Mouse (Mus musculus) layer of hippocampus, postnatal 10 days (tissue): ENCODE data around the gene Slc27a2. TPM values are rescaled to one million over a fixed set of nuclear protein-coding genes. Genes with fewer than 3 reads are reported as not detected.
A peak's percentile ranks its signal among the peaks of the same experiment; 100 is the strongest.
"Not testable (repeated sequence)": the region's sequence is repeated elsewhere in the genome, so short reads cannot be mapped to it uniquely, and the experiment has no call there.

Experiments used
- DNase-seq, 2 experiments: peaks; one replicate each; pipeline ENCODE4 v3.0.0; 2021; ENCODE audit warnings: low spot score in 2 of 2
- long read RNA-seq: library from polyadenylated mRNA; stranded (forward); transcript quantifications from one replicate; pipeline ENCODE4 v2.0.0, GENCODE M21; 2023
- total RNA-seq, 2 experiments: library from RNA; stranded (reverse); gene quantifications; 2 replicates each; pipeline ENCODE4 v1.2.3; 2021

Slc27a2 gene
- 1 to 10 TPM; 6.2 to 7.0 TPM for total RNA-seq
- long read RNA-seq, partial matches to known transcripts, result 1 of 4 reads
- long read RNA-seq, other reads (novel, unspliced or antisense), result 0 of 4 reads

DNA sequence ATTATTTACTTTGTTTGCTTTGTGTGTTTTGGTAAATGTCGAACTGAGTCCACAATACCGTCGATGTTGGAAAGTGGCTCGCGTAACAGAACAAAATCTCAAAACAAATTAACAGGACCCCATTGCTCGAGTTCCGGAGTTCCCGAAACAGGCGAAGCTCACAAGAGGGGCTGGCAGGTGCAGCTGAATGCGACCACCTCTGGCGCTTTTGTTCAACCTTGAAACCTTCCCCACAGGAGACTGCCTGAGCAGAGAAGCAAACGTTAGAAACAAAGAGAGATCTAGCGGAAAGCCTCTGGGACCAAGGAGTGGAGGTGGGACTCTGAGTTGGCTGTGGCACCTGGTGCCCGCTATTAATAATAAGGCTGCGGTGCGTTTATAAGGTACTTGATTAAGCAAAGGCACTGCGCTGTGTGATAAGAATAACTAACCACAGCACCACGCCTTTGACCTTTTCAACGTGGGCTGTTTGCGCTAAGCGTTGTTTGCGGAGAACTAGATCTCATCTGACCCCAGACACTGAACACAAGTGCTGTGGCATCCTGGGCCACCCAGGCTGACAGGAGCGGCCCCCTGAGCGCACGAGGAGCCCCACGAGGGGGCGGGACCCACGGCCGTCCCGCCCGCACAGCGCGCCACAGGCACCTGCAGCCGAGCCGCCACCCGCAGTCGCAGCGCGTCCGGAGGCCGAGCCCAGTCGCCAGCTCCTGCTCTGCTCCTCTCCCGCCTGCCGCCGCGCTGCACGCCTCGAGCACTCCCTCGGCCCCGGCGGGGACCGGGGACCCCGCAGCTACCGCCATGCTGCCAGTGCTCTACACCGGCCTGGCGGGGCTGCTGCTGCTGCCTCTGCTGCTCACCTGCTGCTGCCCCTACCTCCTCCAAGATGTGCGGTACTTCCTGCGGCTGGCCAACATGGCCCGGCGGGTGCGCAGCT, at the start of gene Slc27a2:
Gene Slc27a2 (plus strand): TSS at position 51 of the 934 bp plus-strand sequence.
- DNase-seq, result peak; percentile 12 to 36

DNA sequence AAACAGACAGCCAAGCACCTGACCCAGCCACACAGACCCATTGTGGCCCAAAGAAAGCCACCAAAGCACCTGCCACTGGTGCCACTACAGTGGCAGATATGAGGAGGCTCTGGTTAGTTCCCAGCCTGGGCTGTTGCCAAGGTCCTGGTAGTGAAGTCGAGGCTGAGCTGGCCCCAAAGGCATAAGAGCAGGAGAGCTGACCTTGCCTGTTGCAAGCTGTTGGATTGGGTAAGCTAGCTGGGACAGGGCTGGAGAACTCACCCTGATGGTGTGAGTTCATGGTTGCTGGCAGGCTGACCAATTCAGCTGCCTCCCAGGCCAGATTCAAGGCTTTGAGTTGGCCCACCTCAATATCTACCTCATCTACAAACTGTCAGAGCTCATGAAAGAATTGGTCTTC, 47.1 kb upstream of the Slc27a2 start:
- DNase-seq, result no peak

GRCm38 (mm10) chr2:126507477-126507876, 44.7 kb upstream of the Slc27a2 start:
- DNase-seq, result no peak

- no peak for DNase-seq
Observed at GRCm38 (mm10) chr2:126508228-126508627, 44.0 kb upstream of the Slc27a2 start.

- DNase-seq, result no peak
Observed at GRCm38 (mm10) chr2:126515069-126515826, 37.0 kb upstream of the Slc27a2 start.

GRCm38 (mm10) chr2:126519872-126520581, 32.2 kb upstream of the Slc27a2 start:
- DNase-seq, result peak; percentile 19 to 24

DNA sequence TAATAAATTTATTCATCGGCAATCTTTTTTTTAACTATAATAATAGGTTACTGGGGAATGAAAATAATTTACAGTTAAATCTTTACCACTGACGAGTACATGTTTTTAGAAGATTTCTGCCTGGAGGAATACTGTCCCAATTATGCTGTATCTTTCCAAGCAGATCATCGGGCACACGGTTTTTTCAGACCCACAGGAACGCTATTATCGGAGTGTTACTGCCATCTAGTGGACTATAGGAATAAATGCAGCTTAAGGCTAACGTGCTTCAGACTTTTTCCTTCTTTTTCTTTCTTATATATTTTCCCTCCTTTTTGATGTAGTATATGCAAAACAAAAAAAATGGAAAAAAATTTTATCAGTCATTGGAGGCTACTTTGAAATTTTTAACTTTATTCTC, 31.4 kb upstream of the Slc27a2 start:
- no peak for DNase-seq

- DNase-seq, result no peak
Observed at GRCm38 (mm10) chr2:126521471-126521870, 30.7 kb upstream of the Slc27a2 start.

DNA sequence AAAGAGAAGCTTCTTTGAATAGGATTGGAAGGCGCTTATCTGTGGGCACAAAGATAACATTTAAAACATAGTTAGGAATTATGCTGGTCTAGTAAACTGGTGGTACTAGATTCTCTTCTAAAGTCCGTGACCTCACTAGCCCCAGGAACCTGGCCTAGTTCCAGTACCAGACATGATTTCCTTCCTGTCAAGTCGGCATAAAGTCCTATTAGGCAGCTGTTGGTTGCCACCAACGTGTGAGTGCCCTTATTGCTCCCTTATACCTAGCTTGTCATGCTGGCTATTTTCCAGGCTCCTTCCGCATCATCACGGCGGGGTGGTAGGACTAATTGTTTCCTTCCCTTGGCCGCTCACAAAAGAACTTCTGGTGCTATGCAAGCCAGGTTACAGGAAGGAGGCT, 30.2 kb upstream of the Slc27a2 start:
- no peak for DNase-seq

DNA sequence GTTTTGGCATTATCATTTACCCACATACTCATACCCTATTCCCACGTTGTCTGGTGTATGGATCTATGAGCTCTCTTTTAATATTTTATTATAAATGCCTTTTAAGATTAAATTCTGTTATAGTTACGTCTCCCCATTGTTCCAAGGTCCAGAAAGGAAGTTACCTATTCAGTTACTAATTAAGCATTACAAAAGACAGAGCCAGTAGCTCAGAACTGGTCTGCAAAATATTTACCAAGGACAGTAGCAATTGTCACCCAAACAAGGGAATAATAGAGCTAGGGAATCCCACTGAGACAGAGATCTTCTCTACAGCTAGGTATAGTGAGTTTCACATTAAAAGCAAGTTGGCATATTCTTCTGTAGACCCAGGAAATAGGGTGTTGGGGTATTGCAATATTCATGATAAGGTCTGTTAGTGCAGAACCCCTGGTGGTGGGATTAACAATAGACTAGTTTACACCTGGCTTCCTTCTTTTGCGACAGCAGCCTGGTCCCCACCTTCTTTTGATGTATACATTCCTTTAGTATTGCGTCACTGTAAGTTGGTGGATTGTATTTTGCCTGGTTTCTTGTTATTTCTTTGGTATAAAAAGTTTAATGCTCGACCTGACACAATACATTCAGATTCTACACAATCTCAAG, 29.0 kb upstream of the Slc27a2 start:
- DNase-seq, result not testable (repeated sequence)

DNA sequence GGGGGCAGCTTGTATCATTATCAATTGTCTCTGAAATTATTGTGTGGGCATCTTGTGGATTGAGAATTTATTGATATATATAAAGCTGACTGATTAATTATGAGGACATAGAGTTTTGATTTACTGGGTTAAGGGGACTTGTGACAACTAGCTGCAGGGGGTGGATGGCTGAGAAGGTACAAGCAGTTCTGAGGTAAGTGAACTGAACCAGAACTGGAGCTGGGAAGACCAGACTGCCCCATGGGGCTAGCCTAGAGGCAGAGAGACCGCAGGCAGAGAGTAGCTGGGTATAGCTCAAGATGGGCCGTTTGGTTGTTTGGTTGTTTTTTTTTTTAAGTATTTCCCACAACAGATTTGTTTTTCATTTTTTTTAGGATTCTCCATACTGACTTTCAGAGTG, 27.9 kb upstream of the Slc27a2 start:
- no peak for DNase-seq

DNA sequence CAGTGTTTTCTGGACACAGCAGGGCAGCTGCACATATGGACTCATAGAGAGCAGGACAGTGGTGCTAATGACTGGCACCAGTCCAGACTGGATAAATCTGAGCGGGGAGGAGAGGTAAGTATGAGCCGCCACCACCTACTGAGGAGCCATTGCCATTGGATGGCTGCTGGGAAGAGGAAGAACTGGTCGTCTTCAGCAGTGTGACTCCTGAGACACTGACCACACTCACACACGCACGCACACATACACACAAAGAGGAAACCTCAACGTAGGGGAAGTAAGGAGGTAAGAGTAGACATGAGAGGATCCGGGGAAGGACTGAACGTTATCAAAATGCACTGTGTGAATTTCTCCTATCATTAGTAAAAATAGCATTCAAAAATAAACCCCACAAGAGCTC, 24.7 kb upstream of the Slc27a2 start:
- no peak for DNase-seq

- no peak for DNase-seq
Observed at GRCm38 (mm10) chr2:126530581-126530980, 21.6 kb upstream of the Slc27a2 start.

DNA sequence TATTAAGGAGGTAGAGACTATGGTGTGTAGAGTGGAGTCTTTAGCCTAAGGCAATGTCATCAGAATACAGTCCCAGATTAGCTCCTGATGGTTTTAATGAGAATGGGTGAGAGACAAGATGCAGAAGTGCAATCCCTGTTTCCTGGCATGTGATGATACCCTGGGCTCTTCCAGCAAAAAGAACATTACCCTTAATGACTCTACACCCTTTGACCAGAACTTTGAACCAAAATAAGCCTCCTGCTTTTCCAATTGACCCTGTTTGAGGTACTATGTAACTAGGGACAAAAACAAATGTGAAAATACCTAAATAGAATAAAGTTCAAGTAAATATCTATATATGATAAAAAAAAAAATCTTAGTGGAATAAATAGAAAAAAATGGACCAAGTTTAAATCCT, 14.6 kb upstream of the Slc27a2 start:
- no peak for DNase-seq

- DNase-seq, result no peak
Observed at GRCm38 (mm10) chr2:126540390-126540925, 11.7 kb upstream of the Slc27a2 start.

DNA sequence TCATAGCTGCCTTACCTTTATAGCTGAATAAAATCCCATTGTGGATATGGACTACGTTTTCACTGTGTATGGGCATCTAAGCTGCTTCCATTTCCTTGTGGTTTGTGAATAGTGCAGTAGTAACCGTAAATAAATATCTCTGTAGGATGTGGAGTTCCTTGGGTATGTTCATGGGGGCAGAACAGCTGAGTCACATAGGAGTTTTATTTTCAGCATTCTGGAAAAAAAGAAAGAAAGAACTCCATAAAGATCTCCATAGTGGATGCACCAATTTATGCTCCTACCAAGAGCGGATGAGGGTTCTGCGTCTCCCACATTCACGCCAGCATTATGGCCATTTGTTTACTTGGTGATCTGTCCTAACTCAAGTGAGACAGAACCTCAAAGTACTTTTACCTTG, 10.0 kb upstream of the Slc27a2 start:
- no peak for DNase-seq

GRCm38 (mm10) chr2:126545297-126545696, 6.9 kb upstream of the Slc27a2 start:
- no peak for DNase-seq

GRCm38 (mm10) chr2:126546392-126546791, 5.8 kb upstream of the Slc27a2 start:
- DNase-seq, result no peak

- no peak for DNase-seq
Observed at GRCm38 (mm10) chr2:126549681-126550080, 2.5 kb upstream of the Slc27a2 start.

DNA sequence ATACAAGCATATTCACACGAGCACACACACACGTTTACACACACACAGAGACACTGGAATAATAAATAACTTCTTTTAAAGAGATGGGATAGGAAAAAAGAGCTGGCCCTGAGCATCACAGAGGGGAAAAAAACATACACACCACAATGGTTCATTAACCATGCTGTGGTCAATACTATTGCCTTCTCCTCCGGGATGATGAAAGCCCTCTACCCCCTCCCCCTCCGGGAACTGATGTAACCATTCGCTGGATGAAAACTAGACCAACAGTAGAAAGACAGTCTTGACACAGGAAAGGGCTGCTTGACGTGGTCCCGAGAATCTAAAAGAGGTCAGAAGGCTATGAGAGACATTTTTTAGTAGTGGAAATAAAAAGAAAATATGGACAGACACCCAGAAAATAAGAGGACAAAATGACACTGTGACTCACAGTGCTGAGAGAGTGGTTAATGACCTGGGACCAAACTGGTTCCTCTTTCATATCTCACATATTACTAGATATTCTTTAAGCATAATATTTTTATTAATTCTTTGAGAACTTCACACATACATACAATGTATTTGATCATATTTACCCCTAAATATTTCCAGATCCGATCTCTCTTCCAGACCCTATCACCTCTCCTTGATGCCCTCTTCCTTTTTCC, 840 bp upstream of the Slc27a2 start:
- DNase-seq, result no peak
